Mouse (Mus musculus): ENCODE measurements around the gene Gpr152. TPM values are rescaled to one million over a fixed set of nuclear protein-coding genes. Genes with fewer than 3 reads are reported as not detected.

The Gpr152 gene
- not detected in 2 replicates for polyA plus RNA-seq (2021; fragmentation: Nextera tagmentation)
- long read RNA-seq, experiment 1 = 0 reads
- long read RNA-seq, experiment 2, partial matches to known transcripts = 0 of 1 reads
- long read RNA-seq, experiment 2, other reads (novel, unspliced or antisense) = 0 of 1 reads

GRCm38 (mm10) chr19:4139446-4139845 is at the start of gene Gpr152:
Gene Gpr152 (plus strand): TSS chr19:4139787.

DNA sequence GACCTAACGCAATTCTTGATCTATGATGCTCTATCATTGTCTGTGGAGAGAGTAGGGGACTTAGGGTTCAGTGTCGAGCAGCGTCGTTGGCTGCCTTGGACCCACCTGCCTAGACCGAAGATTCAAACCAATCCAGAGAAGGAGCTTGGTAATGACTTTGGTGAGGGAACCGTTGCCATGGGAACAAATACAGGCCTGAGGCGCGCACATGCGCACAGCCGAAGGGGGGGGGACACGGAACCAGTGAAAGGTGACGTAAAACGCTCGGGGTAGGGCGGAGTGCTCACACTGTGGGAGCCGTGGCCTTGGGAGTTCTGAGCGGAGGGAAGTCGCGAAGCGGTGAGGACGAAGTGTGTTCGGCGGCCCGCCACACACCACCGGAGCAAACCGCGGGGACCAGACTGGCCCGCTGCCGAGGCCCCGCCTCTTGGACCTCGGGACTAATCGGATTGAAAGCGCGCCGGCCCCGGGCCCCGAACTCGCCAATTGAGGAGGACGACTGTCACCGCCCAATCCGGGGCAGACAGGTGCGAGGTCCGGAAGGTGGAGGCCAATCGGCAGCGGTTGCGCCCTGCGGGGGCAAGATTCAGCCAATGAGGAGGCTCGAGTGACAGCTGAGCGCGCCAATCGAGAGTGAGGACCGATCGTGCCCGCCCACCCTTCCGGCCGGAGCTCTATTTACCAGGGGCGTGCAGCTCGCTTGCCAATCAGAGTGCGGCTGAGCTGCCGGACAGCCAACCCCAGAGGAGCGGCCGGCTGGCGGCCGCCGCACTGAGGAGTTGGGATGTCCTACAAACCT is 42.7 kb upstream of the Gpr152 start, which contains the start of gene Cdk2ap2:
Gene Cdk2ap2 (plus strand): TSS at position 541 of the 799 bp plus-strand sequence.

GRCm38 (mm10) chr19:4099837-4100717 is 39.5 kb upstream of the Gpr152 start, which contains the start of gene Pitpnm1:
Gene Pitpnm1 (plus strand): TSS chr19:4099998.

DNA sequence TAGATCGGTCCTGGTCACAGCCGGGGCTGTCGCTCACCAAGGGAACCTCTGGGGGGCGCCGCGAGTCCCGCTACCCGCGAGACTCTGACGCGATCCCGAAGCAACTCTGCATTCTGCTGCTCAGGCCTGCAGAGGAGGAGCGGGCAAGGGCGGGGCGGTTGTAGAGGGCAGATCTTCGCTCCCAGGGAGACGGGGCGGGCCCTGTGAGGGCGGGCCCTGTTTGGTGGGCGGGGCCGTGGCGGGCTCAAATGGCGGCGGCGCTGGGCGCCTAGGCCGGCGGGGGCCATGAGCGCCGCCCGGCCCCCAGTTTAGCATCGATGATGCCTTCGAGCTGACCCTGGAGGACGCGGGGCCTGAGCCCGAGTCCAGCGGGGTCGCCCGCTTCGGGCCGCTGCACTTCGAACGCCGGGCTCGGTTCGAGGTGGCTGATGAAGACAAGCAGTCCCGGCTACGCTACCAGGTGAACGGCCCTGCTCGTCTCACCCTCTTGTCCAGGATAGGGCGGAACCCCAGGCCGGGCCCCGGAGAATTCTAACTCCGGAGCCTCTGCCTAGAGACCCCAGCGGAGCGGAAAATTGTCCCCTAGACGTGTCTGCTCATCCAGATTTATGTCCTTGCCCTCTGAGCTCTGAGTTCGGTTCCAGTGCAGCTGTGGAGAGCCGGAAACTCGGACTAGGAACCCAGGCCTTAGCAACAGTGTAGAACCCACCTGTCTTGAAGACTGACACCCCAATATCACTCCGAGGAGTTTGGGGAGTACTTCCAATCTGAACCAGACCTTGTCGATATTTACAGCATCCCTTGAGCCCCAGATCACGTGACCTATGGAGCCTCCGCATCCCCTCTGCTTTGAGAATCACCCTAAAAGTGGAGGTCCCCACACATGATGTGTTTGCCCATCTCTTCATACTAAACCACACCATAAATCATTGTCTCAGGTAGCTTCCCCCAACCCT is 13.6 kb upstream of the Gpr152 start, which contains the start of gene Aip:
Gene Aip (minus strand): TSS at position 118 of the 956 bp plus-strand sequence.

GRCm38 (mm10) chr19:4143759-4144268 is 4.2 kb downstream of the Gpr152 start, which contains the start of gene Cabp4:
Gene Cabp4 (minus strand): TSS chr19:4144033.

GRCm38 (mm10) chr19:4148491-4148806 is 8.9 kb downstream of the Gpr152 start, which contains the start of gene Coro1b:
Gene Coro1b (plus strand): TSS chr19:4148619.

DNA sequence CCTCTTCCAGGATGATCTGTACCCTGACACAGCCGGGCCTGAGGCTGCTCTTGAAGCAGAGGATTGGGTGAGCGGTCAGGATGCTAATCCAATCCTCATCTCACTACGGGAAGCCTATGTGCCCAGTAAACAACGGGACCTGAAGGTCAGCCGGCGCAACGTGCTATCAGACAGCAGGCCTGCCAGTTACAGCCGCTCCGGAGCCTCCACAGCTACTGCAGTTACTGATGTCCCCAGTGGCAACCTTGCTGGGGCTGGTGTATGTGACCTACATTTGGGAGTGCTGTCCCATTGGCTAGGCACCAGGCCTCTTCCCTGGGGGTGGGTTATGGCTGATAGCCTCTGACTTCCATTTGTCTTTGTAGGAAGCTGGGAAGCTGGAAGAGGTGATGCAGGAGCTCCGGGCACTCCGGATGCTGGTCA is 13.7 kb downstream of the Gpr152 start, which contains the start of gene Ptprcap:
Gene Ptprcap (plus strand): TSS at position 373 of the 423 bp plus-strand sequence.

DNA sequence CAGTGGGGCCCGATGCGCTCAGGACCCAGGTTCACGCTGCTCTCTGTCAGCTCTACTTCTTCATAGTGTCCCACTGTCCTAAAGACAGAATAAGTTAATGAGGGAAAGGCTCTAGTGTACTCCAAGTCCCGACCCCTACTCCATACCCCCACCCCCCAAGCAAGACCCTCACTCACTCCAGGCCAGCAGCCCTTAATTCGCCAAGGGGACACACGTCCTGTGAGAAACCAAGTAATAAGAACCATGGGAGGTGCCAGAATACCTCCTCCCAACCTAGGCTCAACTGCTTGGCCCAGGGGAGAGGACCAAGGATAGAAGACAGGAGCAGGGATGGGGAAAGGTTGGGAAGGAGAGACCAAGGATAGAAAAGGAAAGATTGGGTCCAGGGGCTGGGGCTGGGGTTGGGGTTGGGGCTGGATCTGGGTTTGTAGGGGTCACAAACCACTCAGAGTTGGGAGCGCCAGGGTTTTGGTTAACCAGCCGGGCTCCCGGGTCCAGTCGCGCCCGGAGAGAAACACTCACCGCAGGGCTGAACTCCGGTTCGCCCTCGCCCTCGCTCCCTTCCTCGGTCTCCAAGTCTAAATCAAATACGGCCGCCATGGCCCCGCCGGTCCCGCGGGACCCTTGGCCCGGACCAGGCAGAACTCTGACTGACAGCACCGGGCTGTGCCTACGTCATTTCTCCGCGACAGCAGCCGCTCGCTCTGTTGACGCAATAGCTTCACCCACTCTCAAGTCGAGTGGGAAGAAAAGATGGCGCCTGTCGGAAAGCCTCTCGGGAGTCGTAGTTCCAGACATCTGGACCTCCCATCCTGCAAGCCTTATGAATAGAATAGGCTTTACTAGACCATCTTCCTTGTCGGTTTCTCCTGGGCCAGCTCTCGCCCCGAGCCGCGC is 23.3 kb downstream of the Gpr152 start, which contains the start of gene Rps6kb2:
Gene Rps6kb2 (minus strand): TSS at position 709 of the 897 bp plus-strand sequence.

GRCm38 (mm10) chr19:4175368-4175947 is 35.9 kb downstream of the Gpr152 start, which contains the start of gene Carns1:
Gene Carns1 (minus strand): TSS chr19:4175479.

GRCm38 (mm10) chr19:4190831-4191334 is 51.3 kb downstream of the Gpr152 start, which contains the start of gene Tbc1d10c:
Gene Tbc1d10c (minus strand): TSS chr19:4191284.

GRCm38 (mm10) chr19:4191528-4192250 is 52.1 kb downstream of the Gpr152 start, which contains the start of gene Ppp1ca:
Gene Ppp1ca (plus strand): TSS chr19:4192065.

Other genes starting within 250 kb of the Gpr152 start
- 3.1 and 3.9 TPM in 2 replicates for gene Tcirg1, start 232.7 kb upstream of the Gpr152 start, polyA plus RNA-seq (2021; fragmentation: Nextera tagmentation)
- 579 and 589 TPM in 2 replicates for gene Ndufs8, start 227.0 kb upstream of the Gpr152 start, polyA plus RNA-seq (2021; fragmentation: Nextera tagmentation)
- gene Aldh3b1, start 210.0 kb upstream of the Gpr152 start, polyA plus RNA-seq (2021; fragmentation: Nextera tagmentation) = 6.4 and 6.9 TPM in 2 replicates
- gene Unc93b1, start 204.6 kb upstream of the Gpr152 start, polyA plus RNA-seq (2021; fragmentation: Nextera tagmentation) = 20.5 and 23.3 TPM in 2 replicates
- gene Aldh3b3, start 181.1 kb upstream of the Gpr152 start, polyA plus RNA-seq (2021; fragmentation: Nextera tagmentation) = 0.13 TPM in 1 of 2 replicates, not detected in the other
- gene Aldh3b2, start 167.5 kb upstream of the Gpr152 start, polyA plus RNA-seq (2021; fragmentation: Nextera tagmentation) = 2.0 and 2.7 TPM in 2 replicates
- 3.2 and 3.9 TPM in 2 replicates for gene Acy3, start 153.2 kb upstream of the Gpr152 start, polyA plus RNA-seq (2021; fragmentation: Nextera tagmentation)
- gene Tbx10, start 147.0 kb upstream of the Gpr152 start, polyA plus RNA-seq (2021; fragmentation: Nextera tagmentation) = not detected in 2 replicates
- 21.4 and 23.0 TPM in 2 replicates for gene Nudt8, start 139.2 kb upstream of the Gpr152 start, polyA plus RNA-seq (2021; fragmentation: Nextera tagmentation)
- gene Gm49405, start 139.2 kb upstream of the Gpr152 start, polyA plus RNA-seq (2021; fragmentation: Nextera tagmentation) = 0.13 and 0.21 TPM in 2 replicates
- gene Doc2g, start 136.5 kb upstream of the Gpr152 start, polyA plus RNA-seq (2021; fragmentation: Nextera tagmentation) = 2.1 and 3.3 TPM in 2 replicates
- gene Ndufv1, start 127.0 kb upstream of the Gpr152 start, polyA plus RNA-seq (2021; fragmentation: Nextera tagmentation) = 400 and 516 TPM in 2 replicates
- gene Gstp1, start 101.8 kb upstream of the Gpr152 start, polyA plus RNA-seq (2021; fragmentation: Nextera tagmentation) = 1,005 and 1,067 TPM in 2 replicates
- 2.2 and 7.2 TPM in 2 replicates for gene Gstp2, start 93.8 kb upstream of the Gpr152 start, polyA plus RNA-seq (2021; fragmentation: Nextera tagmentation)
- gene Gstp3, start 80.2 kb upstream of the Gpr152 start, polyA plus RNA-seq (2021; fragmentation: Nextera tagmentation) = not detected in 2 replicates
- not detected in 2 replicates for gene Cabp2, start 58.2 kb upstream of the Gpr152 start, polyA plus RNA-seq (2021; fragmentation: Nextera tagmentation)
- gene Cdk2ap2, start 42.6 kb upstream of the Gpr152 start, polyA plus RNA-seq (2021; fragmentation: Nextera tagmentation) = 52.6 and 68.9 TPM in 2 replicates
- 53.9 and 65.8 TPM in 2 replicates for gene Pitpnm1, start 39.8 kb upstream of the Gpr152 start, polyA plus RNA-seq (2021; fragmentation: Nextera tagmentation)
- 168 and 240 TPM in 2 replicates for gene Aip, start 13.9 kb upstream of the Gpr152 start, polyA plus RNA-seq (2021; fragmentation: Nextera tagmentation)
- 0.06 and 0.11 TPM in 2 replicates for gene Cabp4, start 4.2 kb downstream of the Gpr152 start, polyA plus RNA-seq (2021; fragmentation: Nextera tagmentation)
- 87.0 and 103 TPM in 2 replicates for gene Coro1b, start 8.8 kb downstream of the Gpr152 start, polyA plus RNA-seq (2021; fragmentation: Nextera tagmentation)
- 0.72 and 1.4 TPM in 2 replicates for gene Ptprcap, start 13.8 kb downstream of the Gpr152 start, polyA plus RNA-seq (2021; fragmentation: Nextera tagmentation)
- 11.8 and 16.7 TPM in 2 replicates for gene Rps6kb2, start 23.6 kb downstream of the Gpr152 start, polyA plus RNA-seq (2021; fragmentation: Nextera tagmentation)
- gene Carns1, start 35.7 kb downstream of the Gpr152 start, polyA plus RNA-seq (2021; fragmentation: Nextera tagmentation) = 4.2 and 4.3 TPM in 2 replicates
- 0.51 and 0.69 TPM in 2 replicates for gene Tbc1d10c, start 51.5 kb downstream of the Gpr152 start, polyA plus RNA-seq (2021; fragmentation: Nextera tagmentation)
- 387 and 460 TPM in 2 replicates for gene Ppp1ca, start 52.3 kb downstream of the Gpr152 start, polyA plus RNA-seq (2021; fragmentation: Nextera tagmentation)
- gene Rad9a, start 61.9 kb downstream of the Gpr152 start, polyA plus RNA-seq (2021; fragmentation: Nextera tagmentation) = 6.8 and 7.0 TPM in 2 replicates
- gene Clcf1, start 74.5 kb downstream of the Gpr152 start, polyA plus RNA-seq (2021; fragmentation: Nextera tagmentation) = 0.19 and 0.76 TPM in 2 replicates
- not detected in 2 replicates for gene AC109138.7, start 74.6 kb downstream of the Gpr152 start, polyA plus RNA-seq (2021; fragmentation: Nextera tagmentation)
- gene Pold4, start 92.1 kb downstream of the Gpr152 start, polyA plus RNA-seq (2021; fragmentation: Nextera tagmentation) = 31.3 and 44.7 TPM in 2 replicates
- gene Ssh3, start 129.4 kb downstream of the Gpr152 start, polyA plus RNA-seq (2021; fragmentation: Nextera tagmentation) = 5.3 and 7.5 TPM in 2 replicates
- 54.6 and 59.2 TPM in 2 replicates for gene Ankrd13d, start 143.3 kb downstream of the Gpr152 start, polyA plus RNA-seq (2021; fragmentation: Nextera tagmentation)
- gene Grk2, start 166.4 kb downstream of the Gpr152 start, polyA plus RNA-seq (2021; fragmentation: Nextera tagmentation) = 62.5 and 70.5 TPM in 2 replicates